Mouse (Mus musculus): ENCODE results near the gene Cdc20.

DNA sequence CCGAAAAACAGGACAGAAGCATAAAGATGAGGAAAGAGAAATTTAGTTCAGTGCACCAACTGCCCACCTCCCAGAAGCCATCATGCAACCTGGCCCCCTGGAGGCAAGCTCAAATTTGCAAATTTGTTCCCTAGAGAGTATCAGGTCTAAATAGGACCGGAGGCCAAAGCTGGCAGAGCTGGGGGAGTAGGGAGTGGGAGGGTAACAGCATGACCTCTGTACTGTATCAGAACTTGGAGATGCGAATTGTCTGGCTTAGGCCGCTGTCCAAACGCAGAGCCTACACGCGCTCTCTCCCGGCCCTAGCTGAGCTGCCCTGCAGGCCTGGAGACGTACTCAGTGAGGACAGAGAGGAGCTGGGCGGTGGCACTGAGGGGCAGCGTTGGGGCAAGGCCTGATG is 47.0 kb downstream of the Cdc20 start:
- no peak for TF ChIP-seq POLR2A (IDR thresholded peaks at IDR 0.05; ENCODE audit: insufficient read length, low read depth)
- no peak for TF ChIP-seq MAX (IDR thresholded peaks at IDR 0.05; ENCODE audit: low read depth)
- TF ChIP-seq TCF12 (IDR thresholded peaks at IDR 0.05; ENCODE audit: insufficient read depth, poor library complexity, severe bottlenecking), result no peak
- no peak for TF ChIP-seq MYOD1 (IDR thresholded peaks at IDR 0.05; ENCODE audit: control insufficient read depth in 1 of 3, insufficient read length in 2 of 3, low read depth in 2 of 3)
